Mouse (Mus musculus): Measurements from ENCODE around the gene Alpk3.

- TF ChIP-seq CTCF (IDR thresholded peaks at IDR 0.05; ENCODE audit: control insufficient read depth, insufficient read depth, insufficient replicate concordance, low read depth, low read length) (no peak), POLR2A (IDR thresholded peaks at IDR 0.05; ENCODE audit: control insufficient read depth, low read depth, low read length) (no peak)
Measured at GRCm38 (mm10) chr7:81152306-81152705, 94.9 kb downstream of the Alpk3 start.
